Mouse (Mus musculus) neural tube, embryonic 11.5 days (tissue): ENCODE results near the gene Gm17490. TPM values are rescaled to one million over a fixed set of nuclear protein-coding genes. Genes with fewer than 3 reads are reported as not detected.

Experiments
- ATAC-seq: fragments of 200-750 bp; cut with Nextera tagmentation; 2 replicates; pipeline ENCODE4 v1.8.0; 2017; ENCODE audit warnings: moderate number of reproducible peaks, mild to moderate bottlenecking, moderate TSS enrichment, moderate library complexity; ENCODE audit not compliant: insufficient read depth, low FRiP score, low TSS enrichment
- DNase-seq: peaks from one replicate; pipeline ENCODE4 v3.0.0-alpha.2; 2015; ENCODE audit warnings: low spot score
- H3K27ac ChIP-seq: fragments of 300-500 bp; sonication (generic); 2 replicates; pipeline ENCODE4 v1.5.1; 2014; ENCODE audit warnings: low read depth, mild to moderate bottlenecking, low read length
- H3K27me3 ChIP-seq: fragments of 300-500 bp; sonication (generic); 2 replicates; pipeline ENCODE4 v1.6.1; 2014; ENCODE audit warnings: mild to moderate bottlenecking, low read length, mixed read lengths; ENCODE audit not compliant: control insufficient read depth, insufficient read depth
- H3K36me3 ChIP-seq: fragments of 300-500 bp; sonication (generic); 2 replicates; pipeline ENCODE4 v1.6.1; 2014; ENCODE audit warnings: mild to moderate bottlenecking, low read length, moderate library complexity, mixed read lengths; ENCODE audit not compliant: control insufficient read depth, insufficient read depth
- H3K4me1 ChIP-seq: fragments of 300-500 bp; sonication (generic); 2 replicates; pipeline ENCODE4 v1.6.1; 2014; ENCODE audit warnings: low read length, mixed read lengths; ENCODE audit not compliant: control insufficient read depth, insufficient read depth
- H3K4me2 ChIP-seq: fragments of 300-500 bp; sonication (generic); 2 replicates; pipeline ENCODE4 v1.6.1; 2014; ENCODE audit warnings: low read depth, mild to moderate bottlenecking, moderate library complexity
- H3K4me3 ChIP-seq: fragments of 300-500 bp; sonication (generic); 2 replicates; pipeline ENCODE4 v1.5.1; 2014; ENCODE audit warnings: low read depth, low read length
- H3K9ac ChIP-seq: fragments of 300-500 bp; sonication (generic); 2 replicates; pipeline ENCODE4 v1.6.1; 2014; ENCODE audit warnings: mild to moderate bottlenecking, low read length
- H3K9me3 ChIP-seq: fragments of 300-500 bp; sonication (generic); 2 replicates; pipeline ENCODE4 v1.6.1; 2016; ENCODE audit warnings: low read length; ENCODE audit not compliant: control insufficient read depth
- WGBS: fragments of 180-500 bp; shearing (Covaris S2); extraction: QIAGEN DNeasy Blood & Tissue Kit; methylation state at CpG from one replicate; pipeline ENCODE4 v1.1.7; 2014; 5-methylcytosine and 5-hydroxymethylcytosine counted together
- polyA plus RNA-seq: library from polyadenylated mRNA; unstranded; fragments of >200 nt; fragmentation: Nextera tagmentation; extraction: Ambion mirVana; gene quantifications from 2 replicates; pipeline ENCODE4 v1.2.1, GENCODE M21; 2014

The Gm17490 gene
- polyA plus RNA-seq, 1 experiment from 2014 or later: not detected

DNA sequence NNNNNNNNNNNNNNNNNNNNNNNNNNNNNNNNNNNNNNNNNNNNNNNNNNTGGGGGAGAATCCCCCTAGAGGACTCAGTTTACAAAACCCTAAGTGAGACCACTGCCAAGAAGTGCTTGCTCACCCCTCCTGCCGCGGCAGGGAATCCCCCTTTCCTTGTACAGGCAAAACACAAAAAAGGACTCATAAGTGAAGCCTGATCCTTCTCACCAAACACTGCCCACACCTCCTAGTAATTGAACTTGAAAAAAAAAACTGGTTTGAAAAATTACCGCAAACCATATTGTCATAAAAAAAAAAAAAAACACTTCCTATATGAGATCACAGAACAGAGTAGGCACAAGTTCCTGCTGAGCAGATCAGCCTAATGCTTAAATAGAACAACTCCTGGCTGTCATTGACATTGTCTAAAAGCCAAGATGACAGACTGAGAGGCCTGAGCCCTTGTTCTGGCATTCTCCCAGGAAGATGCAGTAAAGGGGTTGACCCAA is 16.4 kb upstream of the Gm17490 start, which contains the start of gene Il2ra:
Gene Il2ra (plus strand): TSS at position 357 of the 491 bp plus-strand sequence.
- Histone ChIP-seq H3K9ac (no peak within 1 kb of the TSS), H3K4me2 (no peak within 1 kb of the TSS), H3K4me1 (no peaks in the 10 kb centered on the region), H3K9me3 (no peaks in the 10 kb centered on the region), H3K4me3 (no peak within 1 kb of the TSS), H3K27me3 (no peaks in the 10 kb centered on the region), H3K27ac (no peak within 1 kb of the TSS), H3K36me3 (no peaks in the 10 kb centered on the region)
- 94% methylated on average over 3 of the region's 3 CpGs for WGBS
- ATAC-seq (no peak), DNase-seq (no peak)

DNA sequence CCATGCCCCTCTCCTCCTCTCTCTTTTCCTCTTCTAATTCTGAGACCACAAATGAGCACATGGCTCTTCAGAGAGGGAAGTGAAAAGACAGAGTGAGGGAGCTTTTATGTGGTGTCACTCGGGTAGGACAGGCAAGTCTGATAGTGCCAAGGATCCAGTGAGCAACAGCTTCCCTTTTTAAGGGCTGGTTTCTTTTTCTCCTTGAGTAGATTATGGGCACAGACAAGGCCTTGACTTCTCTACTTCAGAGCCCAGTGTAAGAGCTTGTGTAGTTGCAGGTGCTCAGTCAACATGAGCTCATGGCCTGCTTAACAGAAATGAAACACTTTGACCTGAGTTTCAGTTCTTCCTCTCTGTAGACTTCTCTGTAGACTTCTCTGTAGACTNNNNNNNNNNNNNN is 11.1 kb upstream of the Gm17490 start:
- H3K4me1 ChIP-seq: no peaks in the 10 kb centered on the region
- WGBS: 79% methylated on average over 1 of the region's 1 CpGs
- DNase-seq (no peak), ATAC-seq (no peak)
- H3K4me3 ChIP-seq: no peak overlapping the region
- H3K9me3 ChIP-seq: no peaks in the 10 kb centered on the region
- no peak overlapping the region for H3K4me2 ChIP-seq
- no peak overlapping the region for H3K27ac ChIP-seq
- no peak overlapping the region for H3K9ac ChIP-seq
- H3K27me3 ChIP-seq: no peaks in the 10 kb centered on the region
- H3K36me3 ChIP-seq: no peaks in the 10 kb centered on the region

DNA sequence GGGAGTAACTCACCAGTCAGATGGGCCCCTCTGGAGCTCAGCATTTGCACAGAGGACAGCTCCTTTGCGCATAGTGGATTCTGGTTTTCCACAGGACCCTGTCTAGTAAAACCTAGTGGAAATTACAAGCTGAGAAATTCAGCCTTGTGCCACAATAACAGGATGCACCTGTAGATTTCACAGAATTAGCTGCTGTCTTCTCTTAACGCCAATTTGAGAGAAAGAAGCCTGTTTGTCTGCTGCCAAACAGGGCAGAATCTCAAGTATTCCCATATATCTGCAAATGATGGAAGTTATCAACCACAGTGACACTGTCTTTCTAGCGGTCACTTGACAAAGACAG is 10.0 kb upstream of the Gm17490 start:
- no peak overlapping the region for H3K4me3 ChIP-seq
- ATAC-seq (no peak), DNase-seq (no peak)
- no peak overlapping the region for H3K4me2 ChIP-seq
- WGBS: 76% methylated on average over 3 of the region's 3 CpGs
- H3K9me3 ChIP-seq: no peaks in the 10 kb centered on the region
- H3K9ac ChIP-seq: no peak overlapping the region
- no peaks in the 10 kb centered on the region for H3K36me3 ChIP-seq
- no peaks in the 10 kb centered on the region for H3K4me1 ChIP-seq
- H3K27me3 ChIP-seq: no peaks in the 10 kb centered on the region
- H3K27ac ChIP-seq: no peak overlapping the region

DNA sequence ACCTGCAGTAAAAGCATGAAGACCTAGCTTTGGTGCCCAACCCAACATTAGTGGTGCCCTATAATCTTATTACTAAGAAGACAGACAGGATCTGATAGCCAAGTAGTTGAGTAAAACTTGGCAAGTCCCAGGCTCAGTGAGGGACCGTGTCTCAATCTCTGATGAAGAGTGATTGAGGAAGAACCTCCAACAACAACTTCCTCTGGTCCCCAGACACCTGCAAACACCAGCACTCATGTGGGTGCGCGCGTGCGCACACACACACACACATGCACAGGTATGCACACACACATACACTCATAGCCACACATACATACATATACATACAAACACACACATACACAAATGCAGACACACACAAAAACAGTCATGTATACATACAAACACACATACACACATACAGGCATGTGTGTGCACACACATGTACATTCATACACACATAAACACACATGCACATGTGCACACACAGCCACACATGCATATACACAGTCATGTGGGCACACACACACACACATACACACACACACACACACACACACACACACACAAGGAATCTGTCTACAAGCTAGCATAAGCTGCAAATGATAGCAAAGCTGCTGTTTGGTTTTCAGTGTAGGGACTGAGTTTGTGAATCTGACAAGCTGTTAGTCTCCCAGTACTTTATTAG is 9.5 kb upstream of the Gm17490 start:
- Histone ChIP-seq H3K27me3 (no peaks in the 10 kb centered on the region), H3K4me3 (no peak overlapping the region), H3K4me1 (no peaks in the 10 kb centered on the region), H3K9me3 (no peaks in the 10 kb centered on the region), H3K36me3 (no peaks in the 10 kb centered on the region), H3K9ac (no peak overlapping the region), H3K27ac (no peak overlapping the region), H3K4me2 (no peak overlapping the region)
- WGBS: 93% methylated on average over 5 of the region's 5 CpGs
- ATAC-seq (no peak), DNase-seq (no peak)

DNA sequence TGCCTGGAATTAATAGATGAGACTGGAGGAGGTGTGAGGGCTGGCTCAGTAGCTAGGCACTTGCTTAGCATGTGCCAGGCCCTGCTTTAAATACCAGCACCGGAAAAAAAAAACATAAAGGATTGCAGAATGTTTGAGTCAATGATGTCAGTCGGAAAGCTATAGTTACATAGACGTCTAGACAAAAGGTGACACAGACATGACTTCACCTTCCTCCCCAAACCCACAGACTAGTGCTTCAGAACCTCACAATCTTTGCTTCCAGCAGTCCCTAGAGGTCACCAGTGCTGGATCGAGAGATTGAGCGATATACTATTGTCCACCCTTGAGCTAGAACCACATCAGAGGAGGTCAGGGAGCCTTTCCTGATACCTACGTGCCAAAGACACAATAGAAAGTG is 9.0 kb upstream of the Gm17490 start:
- no peak overlapping the region for H3K9ac ChIP-seq
- no peaks in the 10 kb centered on the region for H3K4me1 ChIP-seq
- no peak overlapping the region for H3K27ac ChIP-seq
- H3K4me2 ChIP-seq: no peak overlapping the region
- no peaks in the 10 kb centered on the region for H3K27me3 ChIP-seq
- no peak for DNase-seq
- no peaks in the 10 kb centered on the region for H3K36me3 ChIP-seq
- no peaks in the 10 kb centered on the region for H3K9me3 ChIP-seq
- 90% methylated on average over 6 of the region's 6 CpGs for WGBS
- H3K4me3 ChIP-seq: no peak overlapping the region
- ATAC-seq: no peak

DNA sequence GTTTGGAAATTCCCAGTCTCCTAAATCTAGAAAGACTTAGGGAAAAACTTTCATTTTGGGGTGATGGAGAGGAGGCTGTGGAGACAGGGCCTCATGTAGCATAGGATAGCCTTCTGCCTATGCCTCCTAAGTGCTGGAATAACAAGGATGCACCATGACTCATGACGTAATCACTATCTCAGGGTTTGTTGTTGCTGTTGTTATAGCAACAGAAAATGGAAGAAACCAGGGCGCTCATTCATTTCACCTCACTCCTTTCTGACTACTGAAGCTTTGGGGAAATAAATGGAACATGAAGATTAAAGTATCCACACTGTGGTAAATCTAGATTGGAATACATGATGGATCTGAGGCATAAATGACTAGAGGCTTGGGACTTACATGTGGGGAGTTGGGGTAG is 2.3 kb downstream of the Gm17490 start:
- no peak overlapping the region for H3K9ac ChIP-seq
- ATAC-seq: no peak
- H3K27ac ChIP-seq: no peak overlapping the region
- H3K4me3 ChIP-seq: no peak overlapping the region
- no peak overlapping the region for H3K4me2 ChIP-seq
- no peaks in the 10 kb centered on the region for H3K4me1 ChIP-seq
- H3K27me3 ChIP-seq: no peaks in the 10 kb centered on the region
- WGBS: 89% methylated on average over 2 of the region's 2 CpGs
- H3K9me3 ChIP-seq: no peaks in the 10 kb centered on the region
- no peak for DNase-seq
- H3K36me3 ChIP-seq: no peaks in the 10 kb centered on the region

DNA sequence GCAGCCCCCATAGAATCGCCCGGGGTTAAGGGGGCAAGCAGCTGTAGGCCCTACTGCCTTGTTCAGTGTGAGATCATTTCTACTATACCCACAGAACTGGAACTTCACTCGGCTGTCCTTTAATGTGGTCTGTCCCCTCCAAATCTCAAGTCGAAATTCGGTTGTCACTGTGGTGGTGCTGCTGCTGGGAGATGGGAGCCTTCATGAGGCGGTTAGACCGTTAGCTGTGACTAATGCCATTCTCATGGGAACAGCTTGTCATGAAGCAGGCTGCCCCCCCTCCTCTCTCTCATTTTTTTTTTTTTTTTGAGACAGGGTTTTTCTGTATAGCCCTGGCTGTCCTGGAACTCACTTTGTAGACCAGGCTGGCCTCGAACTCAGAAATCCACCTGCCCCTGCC is 2.9 kb downstream of the Gm17490 start:
- H3K4me1 ChIP-seq: no peaks in the 10 kb centered on the region
- no peak overlapping the region for H3K9ac ChIP-seq
- H3K4me2 ChIP-seq: no peak overlapping the region
- no peak for ATAC-seq
- no peak for DNase-seq
- WGBS: 92% methylated on average over 7 of the region's 8 CpGs
- no peaks in the 10 kb centered on the region for H3K27me3 ChIP-seq
- no peak overlapping the region for H3K27ac ChIP-seq
- no peaks in the 10 kb centered on the region for H3K36me3 ChIP-seq
- no peak overlapping the region for H3K4me3 ChIP-seq
- H3K9me3 ChIP-seq: no peaks in the 10 kb centered on the region

DNA sequence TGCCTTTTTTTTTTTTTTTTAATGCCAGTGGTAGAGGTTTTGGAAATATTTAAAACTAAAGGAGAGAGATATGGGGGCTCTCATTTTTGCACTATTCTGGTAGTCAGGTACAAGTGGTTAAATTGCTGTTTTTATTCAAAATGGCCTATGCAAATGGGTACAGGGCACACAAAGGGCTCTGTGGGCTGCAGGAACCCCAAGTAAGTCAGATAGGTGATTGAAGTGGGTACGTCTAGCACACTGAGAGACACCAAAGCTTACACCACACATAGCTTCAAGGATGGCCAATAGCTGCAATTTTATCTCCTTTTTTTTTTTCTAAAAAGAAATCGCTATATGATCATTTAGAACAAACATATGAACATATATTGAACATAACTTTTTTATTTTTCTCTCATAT is 6.5 kb downstream of the Gm17490 start:
- Histone ChIP-seq H3K4me2 (no peak overlapping the region), H3K9ac (no peak overlapping the region), H3K9me3 (no peaks in the 10 kb centered on the region), H3K4me1 (no peaks in the 10 kb centered on the region), H3K4me3 (no peak overlapping the region), H3K27ac (no peak overlapping the region), H3K27me3 (no peaks in the 10 kb centered on the region), H3K36me3 (no peaks in the 10 kb centered on the region)
- ATAC-seq (no peak), DNase-seq (no peak)
- WGBS: 77% methylated on average over 2 of the region's 2 CpGs

DNA sequence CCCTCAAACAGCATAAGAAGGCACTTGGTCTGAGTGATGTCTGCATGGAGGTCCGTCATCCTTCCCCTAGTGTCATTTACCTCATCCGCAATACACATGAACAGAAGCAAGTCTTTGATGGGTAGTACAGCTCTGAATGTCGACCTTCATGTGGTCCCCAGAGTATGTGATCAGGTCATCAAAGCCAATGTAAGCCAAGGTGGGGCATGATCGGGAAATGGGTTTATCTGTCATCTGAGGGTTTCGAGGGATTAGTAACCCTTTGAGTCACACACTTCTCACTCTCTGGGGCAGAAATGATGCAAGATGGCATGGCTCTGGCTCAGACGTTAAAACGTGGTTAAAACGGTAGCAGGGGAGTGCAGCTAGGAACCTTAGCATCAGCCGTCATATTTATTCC is 9.2 kb downstream of the Gm17490 start:
- Histone ChIP-seq H3K27me3 (no peaks in the 10 kb centered on the region), H3K4me3 (no peak overlapping the region), H3K9ac (no peak overlapping the region), H3K4me2 (no peak overlapping the region), H3K4me1 (no peaks in the 10 kb centered on the region), H3K36me3 (no peaks in the 10 kb centered on the region), H3K9me3 (no peaks in the 10 kb centered on the region), H3K27ac (no peak overlapping the region)
- 93% methylated on average over 9 of the region's 9 CpGs for WGBS
- DNase-seq (no peak), ATAC-seq (no peak)
